Mouse (Mus musculus): Measurements from ENCODE around the gene Ccdc85a. TPM values are rescaled to one million over a fixed set of nuclear protein-coding genes. Genes with fewer than 3 reads are reported as not detected.

The Ccdc85a gene
- polyA plus RNA-seq (2012; rRNA removed; ENCODE audit: low replicate concordance) = 2.5 and 7.3 TPM in 2 replicates

DNA sequence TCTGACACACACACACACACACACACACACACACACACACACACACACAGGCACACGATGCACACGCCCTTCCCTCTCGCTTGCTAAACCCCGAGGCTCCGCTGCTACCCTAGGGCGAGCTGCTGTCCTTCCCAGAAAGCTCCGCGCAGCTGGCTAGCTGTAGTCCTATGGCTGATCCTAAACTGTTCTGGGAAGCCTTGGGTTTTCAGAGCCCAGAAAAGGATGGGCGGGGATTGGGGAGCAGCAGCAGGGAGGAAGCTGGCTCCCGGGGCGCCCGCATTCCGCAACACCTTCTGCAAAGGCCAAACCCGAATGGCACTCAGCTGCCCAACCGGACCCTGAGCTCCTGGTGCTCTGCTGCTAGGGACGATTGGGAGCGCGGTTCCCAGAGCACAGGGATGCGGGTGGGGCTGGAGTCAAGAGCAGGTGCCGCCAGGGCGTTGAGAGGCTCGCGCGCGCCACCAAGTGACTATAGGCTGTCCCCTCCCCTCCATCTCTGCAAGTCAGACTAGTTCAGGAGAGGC is at the start of gene Ccdc85a:
Ccdc85a (minus strand) TSS at position 414 of the 524 bp plus-strand sequence.

DNA sequence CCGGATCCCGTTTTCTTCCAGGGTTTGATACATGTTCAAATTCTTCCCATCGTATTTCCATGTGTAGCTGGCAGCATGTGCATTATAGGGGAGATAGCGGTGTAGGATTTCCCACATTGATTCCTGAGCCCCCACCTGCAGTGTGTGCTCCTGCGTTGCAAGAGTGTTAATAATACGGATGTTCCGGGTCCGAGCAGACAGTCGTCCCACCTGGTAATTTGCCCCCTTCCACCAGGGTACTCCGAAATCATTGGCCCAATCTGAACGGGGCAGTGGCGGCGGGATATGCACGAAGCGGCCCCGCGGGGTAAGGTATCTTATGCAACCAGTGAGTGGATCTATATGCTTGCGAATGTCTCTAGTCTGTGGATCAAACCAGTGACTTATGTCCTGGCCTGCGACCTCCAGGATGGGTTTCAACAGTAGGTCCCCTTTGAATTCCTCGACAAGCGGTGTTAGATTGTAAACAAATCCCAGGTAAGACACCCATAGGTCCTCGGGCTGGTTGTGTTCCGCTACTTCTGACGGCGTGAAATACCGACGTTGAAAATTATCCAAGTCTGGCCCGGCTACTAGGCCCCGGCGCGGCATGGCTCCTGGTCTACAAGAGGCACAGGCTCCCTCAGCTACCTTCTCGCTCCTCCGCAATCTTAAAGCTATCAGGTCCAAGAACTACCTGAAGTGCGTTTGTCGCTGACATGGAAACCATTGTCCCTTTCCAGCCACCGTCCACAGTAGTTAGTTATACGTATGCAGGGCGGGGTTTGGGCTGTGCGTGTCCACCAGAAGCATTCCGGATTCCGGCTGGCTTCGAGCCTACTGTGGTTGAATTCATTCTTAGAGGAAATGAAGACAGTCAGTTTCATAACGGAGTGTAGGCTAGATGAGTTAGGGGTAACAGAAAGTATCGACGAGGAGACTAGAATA is 244.6 kb downstream of the Ccdc85a start, which contains the start of gene Gm6685:
Gm6685 (minus strand) TSS at position 644 of the 927 bp plus-strand sequence.

Other genes starting within 250 kb of the Ccdc85a start
- gene Gm6685, start 244.5 kb downstream of the Ccdc85a start, polyA plus RNA-seq (2012; rRNA removed; ENCODE audit: low replicate concordance) = 1.1 and 1.4 TPM in 2 replicates